Mouse (Mus musculus): ENCODE results near the gene Aaas. TPM values are rescaled to one million over a fixed set of nuclear protein-coding genes. Genes with fewer than 3 reads are reported as not detected.

The Aaas gene
- polyA plus RNA-seq, 1 experiment from 2014 or later: 80.6 TPM

GRCm38 (mm10) chr15:102377163-102377543 lies 26.6 kb upstream of the Aaas start:
- H3K27ac ChIP-seq: peak overlapping the region; percentile 92
- no peaks in the 10 kb centered on the region for H3K36me3 ChIP-seq
- 0% methylated on average over 7 of the region's 7 CpGs for WGBS
- no peaks in the 10 kb centered on the region for H3K9me3 ChIP-seq
- peak overlapping the region; percentile 88 for H3K4me2 ChIP-seq
- peaks cover 29% of the 10 kb centered on the region for H3K4me1 ChIP-seq
- peak overlapping the region; percentile 79 for H3K9ac ChIP-seq
- peak overlapping the region; percentile 58 for H3K4me3 ChIP-seq
- no peaks in the 10 kb centered on the region for H3K27me3 ChIP-seq
- ATAC-seq (ENCODE audit: insufficient number of reproducible peaks, insufficient read depth, low FRiP score, low TSS enrichment, low read depth): peak; percentile 52

GRCm38 (mm10) chr15:102376453-102377162 lies 26.0 kb upstream of the Aaas start:
- H3K27me3 ChIP-seq: no peaks in the 10 kb centered on the region
- H3K4me1 ChIP-seq: peaks cover 29% of the 10 kb centered on the region
- peak overlapping the region; percentile 58 for H3K4me3 ChIP-seq
- under 1% methylated on average over 37 of the region's 43 CpGs for WGBS
- peak overlapping the region; percentile 88 for H3K4me2 ChIP-seq
- H3K36me3 ChIP-seq: no peaks in the 10 kb centered on the region
- H3K27ac ChIP-seq: peak overlapping the region; percentile 92
- ATAC-seq (ENCODE audit: insufficient number of reproducible peaks, insufficient read depth, low FRiP score, low TSS enrichment, low read depth): peak; percentile 73
- H3K9me3 ChIP-seq: no peaks in the 10 kb centered on the region
- H3K9ac ChIP-seq: peak overlapping the region; percentile 79

GRCm38 (mm10) chr15:102370727-102371126 lies 20.2 kb upstream of the Aaas start:
- Histone ChIP-seq H3K4me1 (peaks cover 38% of the 10 kb centered on the region), H3K4me2 (peak overlapping the region; percentile 54), H3K36me3 (no peaks in the 10 kb centered on the region), H3K9ac (peak overlapping the region; percentile 58), H3K9me3 (no peaks in the 10 kb centered on the region), H3K4me3 (peak overlapping the region; percentile 28), H3K27ac (peak overlapping the region; percentile 88), H3K27me3 (no peaks in the 10 kb centered on the region)
- WGBS: under 1% methylated on average over 10 of the region's 10 CpGs
- ATAC-seq (ENCODE audit: insufficient number of reproducible peaks, insufficient read depth, low FRiP score, low TSS enrichment, low read depth): peak; percentile 81

GRCm38 (mm10) chr15:102369972-102370371 lies 19.4 kb upstream of the Aaas start:
- no peak for ATAC-seq (ENCODE audit: insufficient number of reproducible peaks, insufficient read depth, low FRiP score, low TSS enrichment, low read depth)
- H3K4me3 ChIP-seq: peak overlapping the region; percentile 28
- H3K4me2 ChIP-seq: peak overlapping the region; percentile 54
- 9% methylated on average over 13 of the region's 13 CpGs for WGBS
- no peaks in the 10 kb centered on the region for H3K9me3 ChIP-seq
- peak overlapping the region; percentile 58; the same call in 1 of the 2 replicates for H3K9ac ChIP-seq
- H3K27me3 ChIP-seq: no peaks in the 10 kb centered on the region
- peaks cover 39% of the 10 kb centered on the region for H3K4me1 ChIP-seq
- H3K27ac ChIP-seq: peak overlapping the region; percentile 88
- H3K36me3 ChIP-seq: no peaks in the 10 kb centered on the region

GRCm38 (mm10) chr15:102366733-102367344 lies 16.3 kb upstream of the Aaas start, which contains the start of gene Sp7:
Sp7 (minus strand) TSS chr15:102367182.
- peaks cover 55% of the 10 kb centered on the region for H3K4me1 ChIP-seq
- no peaks in the 10 kb centered on the region for H3K36me3 ChIP-seq
- peak within 1 kb of the TSS; percentile 85 for H3K27ac ChIP-seq
- H3K27me3 ChIP-seq: peaks cover 8% of the 10 kb centered on the region; the same call in 1 of the 2 replicates
- H3K4me2 ChIP-seq: peak within 1 kb of the TSS; percentile 63
- 4% methylated on average over 15 of the region's 15 CpGs for WGBS
- H3K9ac ChIP-seq: peak within 1 kb of the TSS; percentile 70
- H3K9me3 ChIP-seq: no peaks in the 10 kb centered on the region
- peak within 1 kb of the TSS; percentile 45 for H3K4me3 ChIP-seq
- no peak for ATAC-seq (ENCODE audit: insufficient number of reproducible peaks, insufficient read depth, low FRiP score, low TSS enrichment, low read depth)

GRCm38 (mm10) chr15:102366238-102366637 lies 15.7 kb upstream of the Aaas start:
- Histone ChIP-seq H3K9ac (peak overlapping the region; percentile 70), H3K4me2 (peak overlapping the region; percentile 63), H3K36me3 (no peaks in the 10 kb centered on the region), H3K27me3 (peaks cover 8% of the 10 kb centered on the region; the same call in 1 of the 2 replicates), H3K4me3 (peak overlapping the region; percentile 45), H3K27ac (peak overlapping the region; percentile 85), H3K4me1 (peaks cover 52% of the 10 kb centered on the region), H3K9me3 (no peaks in the 10 kb centered on the region)
- no peak for ATAC-seq (ENCODE audit: insufficient number of reproducible peaks, insufficient read depth, low FRiP score, low TSS enrichment, low read depth)
- WGBS: 3% methylated on average over 7 of the region's 7 CpGs

GRCm38 (mm10) chr15:102364678-102365077 lies 14.1 kb upstream of the Aaas start:
- H3K27ac ChIP-seq: peak overlapping the region; percentile 85
- WGBS: 98% methylated on average over 1 of the region's 1 CpGs
- H3K4me1 ChIP-seq: peaks cover 37% of the 10 kb centered on the region
- peak overlapping the region; percentile 70 for H3K9ac ChIP-seq
- H3K4me3 ChIP-seq: peak overlapping the region; percentile 45
- no peak for ATAC-seq (ENCODE audit: insufficient number of reproducible peaks, insufficient read depth, low FRiP score, low TSS enrichment, low read depth)
- peak overlapping the region; percentile 63 for H3K4me2 ChIP-seq
- no peaks in the 10 kb centered on the region for H3K36me3 ChIP-seq
- H3K27me3 ChIP-seq: peaks cover 8% of the 10 kb centered on the region; the same call in 1 of the 2 replicates
- H3K9me3 ChIP-seq: no peaks in the 10 kb centered on the region

GRCm38 (mm10) chr15:102362648-102363047 lies 12.1 kb upstream of the Aaas start:
- peak overlapping the region; percentile 85 for H3K27ac ChIP-seq
- H3K4me1 ChIP-seq: peaks cover 56% of the 10 kb centered on the region
- peak overlapping the region; percentile 67 for H3K9ac ChIP-seq
- H3K36me3 ChIP-seq: no peaks in the 10 kb centered on the region
- peak overlapping the region; percentile 63 for H3K4me2 ChIP-seq
- H3K4me3 ChIP-seq: peak overlapping the region; percentile 45
- H3K27me3 ChIP-seq: peaks cover 22% of the 10 kb centered on the region
- ATAC-seq (ENCODE audit: insufficient number of reproducible peaks, insufficient read depth, low FRiP score, low TSS enrichment, low read depth): peak; percentile 33
- WGBS: 5% methylated on average over 14 of the region's 14 CpGs
- no peaks in the 10 kb centered on the region for H3K9me3 ChIP-seq

- peak overlapping the region; percentile 56 for H3K4me2 ChIP-seq
- peak overlapping the region; percentile 59 for H3K9ac ChIP-seq
- H3K27ac ChIP-seq: peak overlapping the region; percentile 60
- H3K4me3 ChIP-seq: peak overlapping the region; percentile 28; the same call in 1 of the 2 replicates
- 20% methylated on average over 5 of the region's 5 CpGs for WGBS
- H3K9me3 ChIP-seq: no peaks in the 10 kb centered on the region
- H3K4me1 ChIP-seq: peaks cover 63% of the 10 kb centered on the region
- ATAC-seq (ENCODE audit: insufficient number of reproducible peaks, insufficient read depth, low FRiP score, low TSS enrichment, low read depth): no peak
- H3K36me3 ChIP-seq: no peaks in the 10 kb centered on the region
- H3K27me3 ChIP-seq: peaks cover 40% of the 10 kb centered on the region
These were observed 8.3 kb upstream of the Aaas start for GRCm38 (mm10) chr15:102358834-102359233.

- Histone ChIP-seq H3K4me3 (peak overlapping the region; percentile 28), H3K4me2 (peak overlapping the region; percentile 56), H3K27ac (peak overlapping the region; percentile 60), H3K36me3 (no peaks in the 10 kb centered on the region), H3K9me3 (no peaks in the 10 kb centered on the region), H3K4me1 (peaks cover 59% of the 10 kb centered on the region), H3K27me3 (peaks cover 33% of the 10 kb centered on the region), H3K9ac (peak overlapping the region; percentile 59)
- no peak for ATAC-seq (ENCODE audit: insufficient number of reproducible peaks, insufficient read depth, low FRiP score, low TSS enrichment, low read depth)
- 3% methylated on average over 25 of the region's 25 CpGs for WGBS
These were observed 7.6 kb upstream of the Aaas start for GRCm38 (mm10) chr15:102358126-102358525.

- H3K4me3 ChIP-seq: peak overlapping the region; percentile 54; the same call in 1 of the 2 replicates
These were observed 6.1 kb upstream of the Aaas start for GRCm38 (mm10) chr15:102356501-102357325.

More at GRCm38 (mm10) chr15:102356501-102357325, 6.1 kb upstream of the Aaas start:
- Histone ChIP-seq H3K4me1 (peaks cover 46% of the 10 kb centered on the region), H3K27me3 (peaks cover 33% of the 10 kb centered on the region), H3K9me3 (no peaks in the 10 kb centered on the region), H3K27ac (peak overlapping the region; percentile 93), H3K36me3 (no peaks in the 10 kb centered on the region), H3K9ac (no peak overlapping the region; the same call in 1 of the 2 replicates), H3K4me2 (peak overlapping the region; percentile 91)
- ATAC-seq (ENCODE audit: insufficient number of reproducible peaks, insufficient read depth, low FRiP score, low TSS enrichment, low read depth): no peak
- 23% methylated on average over 16 of the region's 16 CpGs for WGBS
